Mouse (Mus musculus): ENCODE measurements around the gene Ccdc181. TPM values are rescaled to one million over a fixed set of nuclear protein-coding genes. Genes with fewer than 3 reads are reported as not detected.
A peak's percentile ranks its signal among the peaks of the same experiment; 100 is the strongest.

Ccdc181 gene
- polyA plus RNA-seq, 1 experiment from 2014 or later: 10.8 TPM

DNA sequence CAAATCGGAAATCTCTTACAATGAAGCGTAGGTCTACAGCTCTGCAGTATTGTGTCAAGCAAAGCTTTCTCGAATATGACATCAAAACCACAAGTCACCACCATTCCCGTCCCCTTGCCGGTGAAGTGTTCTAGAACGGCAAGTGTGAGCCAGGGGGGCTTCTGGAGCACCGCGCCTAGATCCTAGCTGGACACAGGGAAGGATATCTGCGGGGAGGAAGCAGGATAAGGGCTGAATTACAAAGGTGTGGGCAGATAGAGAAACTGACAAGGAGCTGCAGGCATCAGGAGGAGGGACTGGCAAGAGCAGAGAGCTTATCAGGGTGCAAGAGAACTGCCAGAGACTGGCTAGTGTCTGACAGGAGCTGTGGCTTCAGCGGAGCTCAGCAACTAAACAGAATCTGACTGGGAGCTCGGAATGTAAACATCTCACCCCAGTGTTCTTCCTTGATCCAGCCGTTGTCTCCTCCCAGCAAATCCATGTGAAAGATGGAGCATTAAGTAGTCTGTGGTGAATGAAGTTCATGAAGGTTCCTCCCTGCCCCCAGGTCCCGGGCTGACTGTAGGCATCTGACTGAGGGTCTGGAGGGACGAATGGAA lies 44.3 kb downstream of the Ccdc181 start:
- Histone ChIP-seq H3K27ac (ENCODE audit: low read length) (peak overlapping the region; percentile 69), H3K36me3 (ENCODE audit: control insufficient read depth, insufficient read depth) (no peaks in the 10 kb centered on the region), H3K4me3 (ENCODE audit: low read length) (peak overlapping the region; percentile 33), H3K4me2 (ENCODE audit: low read depth, low read length) (peak overlapping the region; percentile 62), H3K27me3 (ENCODE audit: control insufficient read depth, insufficient read depth, low read length) (no peaks in the 10 kb centered on the region), H3K9me3 (replicated peaks; ENCODE audit: control insufficient read depth, low read length) (no peaks in the 10 kb centered on the region), H3K4me1 (ENCODE audit: control insufficient read depth, insufficient read depth, low read length) (peaks cover 17% of the 10 kb centered on the region), H3K9ac (ENCODE audit: low read length) (peak overlapping the region; percentile 60)
- ATAC-seq (replicated peaks; ENCODE audit: extremely low read depth, insufficient read depth, low FRiP score): 0 out of 2 replicates have a peak, but pooled peaks have one; percentile 38
- 30% methylated on average over 14 of the region's 14 CpGs for whole genome bisulfite sequencing

DNA sequence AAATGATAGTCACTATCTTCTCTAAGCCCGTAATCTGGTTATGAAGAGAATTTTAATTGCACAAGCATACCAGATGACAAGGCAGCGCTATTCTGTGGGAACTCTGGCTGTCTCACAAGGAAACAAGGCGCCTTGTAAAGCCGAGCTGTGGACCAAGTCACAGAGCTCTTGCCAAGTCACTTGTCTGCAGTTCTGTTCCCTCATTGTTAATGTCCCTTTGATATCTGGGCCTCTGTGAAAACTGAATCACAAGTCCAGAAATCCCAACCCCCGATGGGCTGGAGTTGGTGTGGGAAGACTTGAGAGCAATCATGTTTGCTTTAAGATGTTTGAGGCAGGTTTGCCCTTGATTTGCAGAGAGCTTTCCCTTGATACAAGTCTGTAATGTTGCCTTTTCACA lies 45.3 kb downstream of the Ccdc181 start:
- H3K27ac ChIP-seq (ENCODE audit: low read length): no peak overlapping the region
- H3K9me3 ChIP-seq (replicated peaks; ENCODE audit: control insufficient read depth, low read length): no peaks in the 10 kb centered on the region
- H3K4me3 ChIP-seq (ENCODE audit: low read length): no peak overlapping the region
- H3K4me2 ChIP-seq (ENCODE audit: low read depth, low read length): no peak overlapping the region
- H3K4me1 ChIP-seq (ENCODE audit: control insufficient read depth, insufficient read depth, low read length): peaks cover 17% of the 10 kb centered on the region
- H3K9ac ChIP-seq (ENCODE audit: low read length): no peak overlapping the region
- no peak for ATAC-seq (replicated peaks; ENCODE audit: extremely low read depth, insufficient read depth, low FRiP score)
- WGBS: 34% methylated on average over 5 of the region's 5 CpGs
- no peaks in the 10 kb centered on the region for H3K36me3 ChIP-seq (ENCODE audit: control insufficient read depth, insufficient read depth)
- H3K27me3 ChIP-seq (ENCODE audit: control insufficient read depth, insufficient read depth, low read length): no peaks in the 10 kb centered on the region

DNA sequence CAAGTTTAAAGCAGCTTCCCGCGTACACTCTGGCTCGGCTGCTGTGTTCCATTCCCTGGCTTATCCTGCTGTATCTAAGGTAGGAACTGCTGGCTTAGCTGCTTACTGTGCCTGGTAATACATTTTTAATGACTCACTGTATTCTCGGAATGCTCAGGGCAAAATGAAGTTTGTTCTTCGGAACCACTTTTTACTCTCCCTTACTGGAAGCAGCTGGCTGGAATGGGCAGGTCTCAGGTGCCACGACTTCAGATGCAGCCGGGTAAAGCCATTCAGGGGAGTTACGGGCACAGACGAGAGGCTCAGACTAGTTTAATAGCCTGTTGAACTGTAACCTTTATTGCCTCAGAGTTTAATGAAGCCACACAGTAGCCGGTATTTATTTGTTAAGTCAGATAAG lies 46.0 kb downstream of the Ccdc181 start:
- Histone ChIP-seq H3K4me1 (ENCODE audit: control insufficient read depth, insufficient read depth, low read length) (peaks cover 17% of the 10 kb centered on the region), H3K36me3 (ENCODE audit: control insufficient read depth, insufficient read depth) (no peaks in the 10 kb centered on the region), H3K4me2 (ENCODE audit: low read depth, low read length) (no peak overlapping the region), H3K4me3 (ENCODE audit: low read length) (no peak overlapping the region), H3K9ac (ENCODE audit: low read length) (no peak overlapping the region), H3K9me3 (replicated peaks; ENCODE audit: control insufficient read depth, low read length) (no peaks in the 10 kb centered on the region), H3K27ac (ENCODE audit: low read length) (peak overlapping the region; percentile 40; the same call in 1 of the 2 replicates), H3K27me3 (ENCODE audit: control insufficient read depth, insufficient read depth, low read length) (no peaks in the 10 kb centered on the region)
- WGBS: 69% methylated on average over 10 of the region's 10 CpGs
- no peak for ATAC-seq (replicated peaks; ENCODE audit: extremely low read depth, insufficient read depth, low FRiP score)

DNA sequence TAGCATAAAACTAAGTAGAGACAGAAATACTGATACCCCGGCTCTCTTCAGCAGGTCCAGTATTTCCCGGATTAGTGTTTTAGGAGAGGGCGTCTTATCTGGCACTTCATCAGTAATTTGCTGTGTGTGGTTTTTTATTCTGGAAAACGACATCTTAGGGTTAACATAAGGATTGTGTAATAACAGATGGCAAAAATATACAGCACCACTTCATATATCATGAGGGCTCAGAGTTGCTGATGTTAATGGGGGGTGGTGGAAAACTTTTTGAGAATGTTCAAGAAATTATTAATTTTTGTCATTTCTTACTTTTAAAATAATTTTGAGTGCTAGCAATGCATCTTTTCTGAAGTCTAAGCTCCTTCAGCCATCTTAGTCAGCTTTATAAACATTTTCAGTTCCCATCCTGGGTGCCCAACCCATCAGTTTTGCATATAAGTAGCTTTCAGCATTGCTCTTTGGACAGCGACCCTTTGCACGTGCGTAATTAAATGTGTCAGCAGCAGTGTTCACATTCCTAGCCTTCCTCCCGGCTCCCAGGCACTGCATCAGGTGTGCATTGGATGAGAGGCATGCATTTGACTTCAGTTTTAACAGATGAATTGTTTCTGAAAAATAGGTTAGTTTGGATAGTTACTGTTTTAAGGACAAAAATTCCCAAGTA lies 47.7 kb downstream of the Ccdc181 start:
- no peak overlapping the region for H3K4me2 ChIP-seq (ENCODE audit: low read depth, low read length)
- no peak for ATAC-seq (replicated peaks; ENCODE audit: extremely low read depth, insufficient read depth, low FRiP score)
- no peaks in the 10 kb centered on the region for H3K9me3 ChIP-seq (replicated peaks; ENCODE audit: control insufficient read depth, low read length)
- peaks cover 14% of the 10 kb centered on the region for H3K4me1 ChIP-seq (ENCODE audit: control insufficient read depth, insufficient read depth, low read length)
- no peaks in the 10 kb centered on the region for H3K36me3 ChIP-seq (ENCODE audit: control insufficient read depth, insufficient read depth)
- no peak overlapping the region for H3K27ac ChIP-seq (ENCODE audit: low read length)
- H3K27me3 ChIP-seq (ENCODE audit: control insufficient read depth, insufficient read depth, low read length): no peaks in the 10 kb centered on the region
- WGBS: 62% methylated on average over 8 of the region's 8 CpGs
- no peak overlapping the region for H3K9ac ChIP-seq (ENCODE audit: low read length)
- H3K4me3 ChIP-seq (ENCODE audit: low read length): no peak overlapping the region

DNA sequence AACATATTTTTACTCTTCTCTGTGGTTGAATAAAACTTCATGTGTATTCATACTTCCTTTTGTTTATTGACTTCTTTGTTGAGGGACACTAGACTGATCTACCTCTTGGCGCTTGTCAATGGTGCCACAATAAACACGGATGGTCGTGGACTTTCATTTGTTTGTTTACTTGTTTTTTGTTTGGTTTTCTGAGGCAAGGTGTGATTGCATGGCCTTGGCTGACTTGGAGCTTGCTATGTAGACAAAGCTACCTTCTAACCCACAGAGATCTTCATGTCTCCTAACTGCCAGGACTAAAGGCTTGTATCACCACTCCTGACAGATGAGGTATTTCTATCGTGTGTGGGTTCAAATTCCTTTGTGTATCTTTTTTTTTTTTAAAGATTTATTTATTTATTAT lies 48.8 kb downstream of the Ccdc181 start:
- H3K4me2 ChIP-seq (ENCODE audit: low read depth, low read length): no peak overlapping the region
- H3K4me1 ChIP-seq (ENCODE audit: control insufficient read depth, insufficient read depth, low read length): peaks cover 14% of the 10 kb centered on the region
- H3K4me3 ChIP-seq (ENCODE audit: low read length): no peak overlapping the region
- no peak overlapping the region for H3K27ac ChIP-seq (ENCODE audit: low read length)
- no peaks in the 10 kb centered on the region for H3K27me3 ChIP-seq (ENCODE audit: control insufficient read depth, insufficient read depth, low read length)
- H3K9me3 ChIP-seq (replicated peaks; ENCODE audit: control insufficient read depth, low read length): no peaks in the 10 kb centered on the region
- no peaks in the 10 kb centered on the region for H3K36me3 ChIP-seq (ENCODE audit: control insufficient read depth, insufficient read depth)
- no peak overlapping the region for H3K9ac ChIP-seq (ENCODE audit: low read length)
- ATAC-seq (replicated peaks; ENCODE audit: extremely low read depth, insufficient read depth, low FRiP score): no peak
- WGBS: 87% methylated on average over 4 of the region's 4 CpGs

DNA sequence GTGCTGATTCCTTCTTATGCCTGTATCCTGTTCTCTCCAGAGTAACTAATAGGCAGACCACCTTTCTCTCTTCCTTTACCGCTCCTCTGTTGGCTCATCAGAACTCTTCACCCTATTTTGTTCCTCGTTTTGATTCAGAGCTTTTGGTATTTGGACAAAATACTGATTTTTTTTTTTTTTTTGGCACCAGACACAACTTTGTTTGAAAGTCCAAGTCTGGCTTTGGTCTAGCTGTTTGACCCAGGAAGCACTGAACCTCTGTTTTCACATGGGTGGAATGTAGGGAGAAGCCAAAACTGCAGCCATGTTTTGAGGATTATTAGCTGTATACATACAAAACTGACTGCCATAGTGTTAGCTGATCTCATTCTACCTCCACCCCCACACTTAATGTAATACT lies 49.5 kb downstream of the Ccdc181 start:
- peaks cover 9% of the 10 kb centered on the region for H3K4me1 ChIP-seq (ENCODE audit: control insufficient read depth, insufficient read depth, low read length)
- 77% methylated on average over 2 of the region's 2 CpGs for WGBS
- no peak overlapping the region for H3K4me2 ChIP-seq (ENCODE audit: low read depth, low read length)
- no peak overlapping the region for H3K4me3 ChIP-seq (ENCODE audit: low read length)
- H3K27me3 ChIP-seq (ENCODE audit: control insufficient read depth, insufficient read depth, low read length): no peaks in the 10 kb centered on the region
- H3K9ac ChIP-seq (ENCODE audit: low read length): no peak overlapping the region
- H3K27ac ChIP-seq (ENCODE audit: low read length): no peak overlapping the region
- H3K36me3 ChIP-seq (ENCODE audit: control insufficient read depth, insufficient read depth): no peaks in the 10 kb centered on the region
- no peaks in the 10 kb centered on the region for H3K9me3 ChIP-seq (replicated peaks; ENCODE audit: control insufficient read depth, low read length)
- no peak for ATAC-seq (replicated peaks; ENCODE audit: extremely low read depth, insufficient read depth, low FRiP score)

DNA sequence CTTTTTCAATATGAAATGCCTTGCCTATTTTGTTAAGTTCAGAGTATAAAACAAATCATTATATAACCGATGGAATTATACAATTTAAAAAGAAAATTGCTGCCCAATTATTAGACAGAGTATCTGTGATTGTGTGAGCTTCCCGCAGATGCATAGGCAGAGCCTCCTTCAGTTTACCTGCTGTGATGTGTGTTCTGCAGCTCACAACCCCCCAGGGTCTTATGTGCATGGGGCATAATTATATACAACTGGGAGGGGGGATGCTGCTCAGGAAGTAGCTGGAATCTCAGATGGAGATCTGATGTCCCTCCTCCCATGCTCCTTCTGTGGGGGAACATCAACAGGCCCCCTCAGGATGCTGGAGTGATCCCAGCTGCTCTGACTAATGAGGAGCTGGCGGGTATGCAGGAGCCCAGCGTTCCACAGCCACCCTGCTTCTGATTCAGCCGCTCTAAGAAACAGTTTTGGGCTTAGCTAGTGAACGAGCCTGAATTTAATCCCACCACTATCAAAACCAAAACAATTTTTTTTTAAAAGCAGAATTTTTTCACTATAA lies 51.3 kb downstream of the Ccdc181 start:
- Histone ChIP-seq H3K9ac (ENCODE audit: low read length) (no peak overlapping the region), H3K9me3 (replicated peaks; ENCODE audit: control insufficient read depth, low read length) (no peaks in the 10 kb centered on the region), H3K4me3 (ENCODE audit: low read length) (no peak overlapping the region), H3K27ac (ENCODE audit: low read length) (no peak overlapping the region), H3K36me3 (ENCODE audit: control insufficient read depth, insufficient read depth) (no peaks in the 10 kb centered on the region), H3K4me2 (ENCODE audit: low read depth, low read length) (no peak overlapping the region), H3K4me1 (ENCODE audit: control insufficient read depth, insufficient read depth, low read length) (no peaks in the 10 kb centered on the region; the same call in 1 of the 2 replicates), H3K27me3 (ENCODE audit: control insufficient read depth, insufficient read depth, low read length) (no peaks in the 10 kb centered on the region)
- ATAC-seq (replicated peaks; ENCODE audit: extremely low read depth, insufficient read depth, low FRiP score): no peak
- 59% methylated on average over 6 of the region's 6 CpGs for WGBS

DNA sequence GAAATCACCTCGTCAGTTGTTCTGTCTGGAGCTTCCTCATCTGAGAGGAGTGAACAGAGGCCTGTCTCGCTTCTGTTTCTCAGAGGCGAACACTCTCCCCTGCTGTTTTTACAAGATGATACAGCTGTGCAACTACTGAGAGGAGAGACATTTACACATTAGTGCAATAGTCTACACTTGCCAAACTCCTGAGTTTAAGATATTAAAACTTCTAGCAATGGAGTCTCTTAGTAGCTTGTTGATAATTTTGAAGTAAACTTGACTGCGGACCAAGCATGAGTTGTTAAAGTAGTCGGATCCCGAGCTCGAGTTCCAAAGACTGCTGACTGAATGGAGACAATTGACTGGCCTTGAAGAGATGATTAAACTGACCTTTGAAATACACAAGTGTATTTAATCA lies 52.4 kb downstream of the Ccdc181 start:
- ATAC-seq (replicated peaks; ENCODE audit: extremely low read depth, insufficient read depth, low FRiP score): no peak

DNA sequence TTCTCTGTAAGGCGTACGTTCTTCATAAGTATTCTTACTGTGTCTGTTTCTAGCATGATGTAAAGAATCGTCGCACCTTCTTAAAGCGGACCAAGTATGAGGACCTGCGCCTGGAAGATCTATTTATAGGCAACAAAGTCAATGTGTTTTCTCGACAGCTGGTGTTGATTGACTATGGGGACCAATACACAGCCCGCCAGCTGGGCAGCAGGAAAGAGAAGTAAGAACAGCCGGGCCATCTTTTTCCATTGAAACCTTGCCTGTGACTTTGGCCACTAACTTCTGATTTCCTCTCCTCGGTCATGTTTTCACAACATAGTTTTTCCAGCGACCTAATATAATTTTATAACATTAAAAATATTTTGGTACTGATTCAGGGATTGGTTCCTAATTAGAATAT lies 57.2 kb downstream of the Ccdc181 start:
- no peak for ATAC-seq (replicated peaks; ENCODE audit: extremely low read depth, insufficient read depth, low FRiP score)
- no peaks in the 10 kb centered on the region for H3K9me3 ChIP-seq (replicated peaks; ENCODE audit: control insufficient read depth, low read length)
- WGBS: 65% methylated on average over 11 of the region's 11 CpGs
- H3K4me3 ChIP-seq (ENCODE audit: low read length): no peak overlapping the region
- H3K27me3 ChIP-seq (ENCODE audit: control insufficient read depth, insufficient read depth, low read length): no peaks in the 10 kb centered on the region
- no peak overlapping the region for H3K4me2 ChIP-seq (ENCODE audit: low read depth, low read length)
- no peak overlapping the region for H3K27ac ChIP-seq (ENCODE audit: low read length)
- H3K4me1 ChIP-seq (ENCODE audit: control insufficient read depth, insufficient read depth, low read length): no peaks in the 10 kb centered on the region
- H3K36me3 ChIP-seq (ENCODE audit: control insufficient read depth, insufficient read depth): peaks cover 9% of the 10 kb centered on the region; the same call in 1 of the 2 replicates
- H3K9ac ChIP-seq (ENCODE audit: low read length): no peak overlapping the region

More for the DNA sequence above, 52.4 kb downstream of the Ccdc181 start:
- Histone ChIP-seq H3K4me3 (ENCODE audit: low read length) (no peak overlapping the region), H3K27ac (ENCODE audit: low read length) (no peak overlapping the region; the same call in 1 of the 2 replicates), H3K4me1 (ENCODE audit: control insufficient read depth, insufficient read depth, low read length) (no peaks in the 10 kb centered on the region; the same call in 1 of the 2 replicates), H3K27me3 (ENCODE audit: control insufficient read depth, insufficient read depth, low read length) (no peaks in the 10 kb centered on the region), H3K4me2 (ENCODE audit: low read depth, low read length) (no peak overlapping the region), H3K9ac (ENCODE audit: low read length) (no peak overlapping the region), H3K36me3 (ENCODE audit: control insufficient read depth, insufficient read depth) (no peaks in the 10 kb centered on the region), H3K9me3 (replicated peaks; ENCODE audit: control insufficient read depth, low read length) (no peaks in the 10 kb centered on the region)
- 66% methylated on average over 7 of the region's 7 CpGs for WGBS

Data from heart, embryonic 16.5 days (tissue).